Mouse (Mus musculus) embryonic facial prominence, embryonic 12.5 days (tissue): Measurements from ENCODE around the gene Flywch1. TPM values are rescaled to one million over a fixed set of nuclear protein-coding genes. Genes with fewer than 3 reads are reported as not detected.
A peak's percentile ranks its signal among the peaks of the same experiment; 100 is the strongest.

Source experiments
- ATAC-seq: fragments of 200-750 bp; cut with Nextera tagmentation; 2 replicates; pipeline ENCODE4 v1.8.0; 2017; ENCODE audit not compliant: insufficient number of reproducible peaks, insufficient read depth, low FRiP score, low TSS enrichment
- H3K27ac ChIP-seq: fragments of 300-500 bp; sonication (generic); 2 replicates; pipeline ENCODE4 v1.5.1; 2016; ENCODE audit warnings: mild to moderate bottlenecking
- H3K27me3 ChIP-seq: fragments of 300-500 bp; sonication (generic); 2 replicates; pipeline ENCODE4 v1.6.1; 2016; ENCODE audit warnings: mild to moderate bottlenecking, moderate library complexity
- H3K36me3 ChIP-seq: fragments of 300-500 bp; sonication (generic); 2 replicates; pipeline ENCODE4 v1.6.1; 2016; ENCODE audit warnings: mild to moderate bottlenecking
- H3K4me1 ChIP-seq: fragments of 300-500 bp; sonication (generic); 2 replicates; pipeline ENCODE4 v1.6.1; 2016
- H3K4me2 ChIP-seq: fragments of 300-500 bp; sonication (generic); replicated peaks from 2 replicates; pipeline ENCODE4 v1.6.1; 2016; ENCODE audit warnings: mild to moderate bottlenecking, moderate library complexity
- H3K4me3 ChIP-seq: fragments of 300-500 bp; sonication (generic); 2 replicates; pipeline ENCODE4 v1.5.1; 2016; ENCODE audit warnings: mild to moderate bottlenecking
- H3K9ac ChIP-seq: fragments of 300-500 bp; sonication (generic); 2 replicates; pipeline ENCODE4 v1.6.1; 2016; ENCODE audit warnings: mild to moderate bottlenecking, moderate library complexity
- H3K9me3 ChIP-seq: fragments of 300-500 bp; sonication (generic); 2 replicates; pipeline ENCODE4 v1.6.1; 2016; ENCODE audit warnings: mild to moderate bottlenecking, moderate library complexity
- WGBS: fragments of 180-500 bp; shearing (Covaris S2); methylation state at CpG from one replicate; pipeline ENCODE4 v1.1.7; 2016; 5-methylcytosine and 5-hydroxymethylcytosine counted together
- polyA plus RNA-seq: library from polyadenylated mRNA; unstranded; fragments of >200 nt; fragmentation: Nextera tagmentation; extraction: Ambion mirVana; gene quantifications from 2 replicates; pipeline ENCODE4 v1.2.1, GENCODE M21; 2016

Flywch1 gene
- polyA plus RNA-seq, 1 experiment from 2014 or later = 122 TPM

DNA sequence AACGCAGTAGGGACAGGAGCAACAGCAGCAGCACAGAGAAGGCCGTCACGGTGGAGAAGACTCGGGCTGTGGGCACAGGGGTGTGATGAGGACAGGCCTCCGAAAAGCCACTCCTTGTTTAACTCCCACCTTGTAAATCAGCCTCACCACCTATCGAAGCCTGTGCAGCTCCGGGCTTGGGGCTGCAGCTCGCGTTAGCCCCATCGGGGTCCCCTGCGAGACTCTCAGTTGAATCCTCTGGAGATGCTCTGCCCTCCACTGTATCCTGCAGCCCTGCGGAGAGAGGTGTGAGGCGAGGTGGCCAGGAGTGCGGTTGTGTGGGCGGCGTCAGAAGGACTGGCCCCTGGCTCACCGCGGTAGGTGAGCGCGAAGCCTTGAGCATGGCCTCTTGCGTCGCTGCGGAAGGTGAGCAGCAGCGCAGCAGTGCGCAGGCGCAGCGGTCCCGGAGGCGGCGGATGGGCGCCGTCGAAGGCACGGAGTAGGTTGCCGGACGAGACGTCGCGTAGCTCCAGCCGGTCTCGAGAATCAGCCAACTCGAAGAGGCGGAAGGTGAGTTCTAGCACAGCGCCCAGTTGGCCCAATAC, 29.1 kb downstream of the Flywch1 start:
- no peak overlapping the region for H3K9ac ChIP-seq
- H3K27ac ChIP-seq = no peak overlapping the region

DNA sequence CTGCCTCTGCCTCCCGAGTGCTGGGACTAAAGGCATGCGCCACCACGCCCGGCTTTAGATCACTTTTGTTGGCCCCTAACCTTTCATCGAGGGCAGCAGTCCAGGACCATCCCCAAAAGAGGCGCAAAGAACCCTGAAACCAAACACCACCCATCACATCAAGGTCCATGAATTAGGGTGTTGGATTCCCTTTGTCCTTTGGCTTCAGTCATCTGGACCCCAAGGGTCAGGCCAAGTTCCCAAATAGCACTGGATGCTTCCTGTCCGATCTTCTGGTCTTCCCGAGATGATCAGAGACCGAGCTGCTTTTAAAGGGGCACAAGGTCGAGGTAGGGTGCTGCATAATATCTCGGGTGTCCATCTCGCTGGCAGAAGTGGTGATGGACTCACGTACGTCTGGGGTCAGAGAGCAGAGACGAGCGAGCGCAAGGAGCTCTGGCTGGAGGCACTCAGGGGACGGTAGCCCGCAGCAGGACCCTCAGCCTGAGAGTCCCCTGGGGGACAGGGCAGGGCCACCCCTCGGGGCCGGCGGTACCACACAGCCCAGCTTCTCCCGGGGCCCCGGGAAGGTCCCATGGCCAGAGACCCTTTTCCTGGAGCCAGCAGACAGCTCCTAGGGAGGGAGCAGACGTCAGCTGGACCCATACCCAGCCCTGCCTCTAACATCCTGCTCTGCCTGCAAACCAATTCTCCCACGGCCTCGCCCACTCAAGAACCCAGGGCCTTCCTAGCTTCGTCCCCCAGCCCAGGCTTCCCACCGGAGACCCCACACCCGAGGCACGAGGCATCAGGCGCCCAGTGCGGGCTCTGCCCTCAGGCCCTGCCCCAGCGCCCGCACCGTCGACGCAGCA, 29.8 kb downstream of the Flywch1 start:
- peaks cover 89% of the 10 kb centered on the region for H3K27me3 ChIP-seq
- 44% methylated on average over 38 of the region's 38 CpGs for WGBS
- H3K9me3 ChIP-seq = no peaks in the 10 kb centered on the region
- H3K4me3 ChIP-seq = peak overlapping the region; percentile 24; the same call in 1 of the 2 replicates
- H3K36me3 ChIP-seq = peaks cover 5% of the 10 kb centered on the region; the same call in 1 of the 2 replicates
- no peak overlapping the region for H3K27ac ChIP-seq
- ATAC-seq = no peak
- no peak overlapping the region for H3K9ac ChIP-seq
- H3K4me1 ChIP-seq = peaks cover 31% of the 10 kb centered on the region
- peak overlapping the region; percentile 38; the same call in 1 of the 2 replicates for H3K4me2 ChIP-seq

More for the DNA sequence above, 29.1 kb downstream of the Flywch1 start:
- Histone ChIP-seq H3K4me3 (peak overlapping the region; percentile 24), H3K36me3 (no peaks in the 10 kb centered on the region; the same call in 1 of the 2 replicates), H3K9me3 (no peaks in the 10 kb centered on the region), H3K4me1 (peaks cover 31% of the 10 kb centered on the region), H3K4me2 (peak overlapping the region; percentile 38), H3K27me3 (peaks cover 91% of the 10 kb centered on the region)
- no peak for ATAC-seq
- 9% methylated on average over 44 of the region's 44 CpGs for WGBS

DNA sequence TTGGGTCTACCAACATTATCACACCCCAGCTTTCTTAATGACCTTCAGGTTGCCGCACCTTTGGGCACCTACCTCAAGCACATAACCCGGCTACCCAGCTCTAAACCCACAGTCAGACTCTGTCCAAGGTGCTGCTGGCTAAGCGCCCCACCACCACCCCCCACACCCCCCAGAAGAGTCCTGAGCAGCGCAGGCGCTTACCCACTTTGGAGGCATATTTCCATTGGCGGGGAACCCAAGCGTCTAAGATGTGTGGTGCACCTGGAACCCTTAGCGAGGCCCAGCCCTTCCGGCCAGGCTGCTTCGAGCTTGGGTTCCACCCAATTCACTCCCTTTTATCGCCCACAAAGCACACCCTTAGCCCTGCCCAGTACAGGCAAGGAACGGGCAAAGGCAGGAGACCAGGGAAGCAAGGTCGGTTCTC, 30.8 kb downstream of the Flywch1 start, which contains the start of gene Paqr4:
Paqr4 (minus strand) TSS at position 270 of the 424 bp plus-strand sequence.
- H3K27ac ChIP-seq = no peak within 1 kb of the TSS
- peaks cover 80% of the 10 kb centered on the region for H3K27me3 ChIP-seq
- peak within 1 kb of the TSS; percentile 50 for H3K4me3 ChIP-seq
- H3K4me1 ChIP-seq = peaks cover 24% of the 10 kb centered on the region
- no peak for ATAC-seq
- H3K4me2 ChIP-seq = peak within 1 kb of the TSS; percentile 86
- no peaks in the 10 kb centered on the region for H3K9me3 ChIP-seq
- H3K36me3 ChIP-seq = peaks cover 9% of the 10 kb centered on the region
- 9% methylated on average over 13 of the region's 13 CpGs for WGBS
- H3K9ac ChIP-seq = peak within 1 kb of the TSS; percentile 43

DNA sequence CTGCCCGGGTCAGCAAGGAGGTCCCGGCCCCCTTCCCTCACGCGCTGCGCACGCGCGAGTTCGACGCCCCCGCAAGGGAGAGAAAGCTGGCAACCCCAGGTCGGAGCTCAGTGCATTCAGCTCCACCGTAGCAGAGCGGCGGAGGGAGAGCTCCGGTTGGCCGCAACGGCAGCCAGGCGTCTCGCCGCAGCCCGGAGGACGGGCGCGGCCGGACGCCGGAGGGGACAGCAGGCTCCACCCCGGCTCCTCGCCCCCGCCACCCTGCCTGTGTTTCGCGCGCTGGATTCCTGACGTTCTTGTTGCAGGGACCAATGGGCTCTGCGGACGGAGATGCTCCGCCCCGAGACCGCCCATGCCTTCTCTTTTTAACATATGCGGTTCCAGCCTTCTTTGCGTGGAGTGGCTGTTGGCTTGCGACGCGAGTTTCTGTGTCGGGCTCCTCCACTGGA, 31.2 kb downstream of the Flywch1 start:
- Histone ChIP-seq H3K9me3 (no peaks in the 10 kb centered on the region), H3K27me3 (peaks cover 75% of the 10 kb centered on the region), H3K36me3 (peaks cover 14% of the 10 kb centered on the region), H3K4me3 (peak overlapping the region; percentile 50), H3K4me1 (peaks cover 20% of the 10 kb centered on the region), H3K9ac (peak overlapping the region; percentile 43), H3K4me2 (peak overlapping the region; percentile 86), H3K27ac (no peak overlapping the region)
- ATAC-seq = peak; percentile 58
- WGBS = under 1% methylated on average over 46 of the region's 46 CpGs

DNA sequence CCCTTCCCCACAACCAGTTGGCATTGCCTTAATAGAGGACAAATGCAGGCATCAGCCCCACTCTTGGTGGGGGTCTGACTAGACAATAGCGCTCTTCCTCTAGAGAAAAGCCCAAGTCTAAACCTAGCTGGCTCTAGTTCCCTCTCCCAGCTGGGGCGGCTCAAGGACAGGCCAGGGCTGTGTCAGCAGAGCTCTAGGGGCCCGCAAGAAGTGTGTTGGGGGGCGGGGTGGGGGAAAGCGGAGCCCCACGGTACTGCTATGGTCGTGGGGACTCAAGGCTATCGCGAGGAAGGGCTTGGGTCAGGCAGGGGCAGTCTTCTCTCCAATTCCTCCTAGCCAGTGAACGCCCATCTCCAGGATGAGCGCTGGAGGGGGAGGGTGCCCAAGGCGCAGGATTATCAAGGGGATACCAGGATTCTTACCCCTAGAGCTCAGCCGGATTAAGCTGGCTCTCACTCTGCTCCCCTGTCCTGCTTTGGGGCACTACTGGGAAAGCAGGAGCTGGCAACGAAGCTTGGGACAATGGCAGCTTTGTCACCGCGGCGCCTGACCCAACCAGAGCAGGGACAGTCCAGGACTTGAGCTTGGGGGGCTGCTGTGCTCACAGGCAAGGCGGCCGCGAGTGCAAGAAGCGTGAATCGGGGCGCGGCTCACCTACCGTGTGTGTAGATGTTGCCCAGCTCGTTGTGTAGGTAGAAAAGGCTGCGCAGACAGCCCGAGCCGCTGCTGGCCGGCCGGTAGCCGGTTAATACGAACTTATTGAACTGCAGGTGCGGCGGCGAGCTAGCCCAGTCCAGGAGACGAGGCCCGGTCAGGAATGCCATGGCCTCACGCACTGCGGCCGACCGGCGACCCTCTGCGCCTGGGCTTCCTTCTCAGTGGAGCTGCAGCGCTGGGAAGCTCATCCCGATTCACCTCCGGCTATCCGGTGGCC, 31.9 kb downstream of the Flywch1 start:
- ATAC-seq = 0 out of 2 replicates have a peak, but pooled peaks have one; percentile 4
- Histone ChIP-seq H3K9me3 (no peaks in the 10 kb centered on the region), H3K27me3 (peaks cover 68% of the 10 kb centered on the region), H3K9ac (peak overlapping the region; percentile 43), H3K4me2 (peak overlapping the region; percentile 86), H3K4me3 (peak overlapping the region; percentile 50), H3K27ac (no peak overlapping the region), H3K4me1 (peaks cover 14% of the 10 kb centered on the region; the same call in 1 of the 2 replicates), H3K36me3 (peaks cover 18% of the 10 kb centered on the region)
- WGBS = under 1% methylated on average over 48 of the region's 48 CpGs

DNA sequence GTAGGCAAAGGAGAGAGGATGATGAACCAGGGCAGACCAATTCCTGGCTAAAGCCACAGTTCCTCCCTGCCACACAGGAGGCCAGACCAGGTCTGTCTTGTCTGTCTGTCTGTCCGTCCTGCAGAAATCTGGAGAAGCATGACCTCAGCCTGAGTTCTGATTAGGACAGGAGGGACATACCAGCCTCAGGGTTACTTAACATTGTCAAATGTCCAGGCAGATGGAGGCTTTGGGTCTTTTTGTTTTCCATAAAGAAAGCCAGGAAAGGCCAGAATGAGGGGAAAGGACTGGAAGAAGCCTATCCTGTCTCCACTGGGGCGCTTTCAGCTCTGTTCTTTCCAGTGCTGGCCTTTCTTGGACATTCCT, 32.6 kb downstream of the Flywch1 start:
- Histone ChIP-seq H3K27me3 (peaks cover 62% of the 10 kb centered on the region), H3K27ac (no peak overlapping the region), H3K4me3 (peak overlapping the region; percentile 50), H3K4me2 (peak overlapping the region; percentile 86), H3K4me1 (peaks cover 14% of the 10 kb centered on the region; the same call in 1 of the 2 replicates), H3K9ac (peak overlapping the region; percentile 43), H3K9me3 (no peaks in the 10 kb centered on the region), H3K36me3 (peaks cover 18% of the 10 kb centered on the region)
- 39% methylated on average over 2 of the region's 2 CpGs for WGBS
- ATAC-seq = no peak

DNA sequence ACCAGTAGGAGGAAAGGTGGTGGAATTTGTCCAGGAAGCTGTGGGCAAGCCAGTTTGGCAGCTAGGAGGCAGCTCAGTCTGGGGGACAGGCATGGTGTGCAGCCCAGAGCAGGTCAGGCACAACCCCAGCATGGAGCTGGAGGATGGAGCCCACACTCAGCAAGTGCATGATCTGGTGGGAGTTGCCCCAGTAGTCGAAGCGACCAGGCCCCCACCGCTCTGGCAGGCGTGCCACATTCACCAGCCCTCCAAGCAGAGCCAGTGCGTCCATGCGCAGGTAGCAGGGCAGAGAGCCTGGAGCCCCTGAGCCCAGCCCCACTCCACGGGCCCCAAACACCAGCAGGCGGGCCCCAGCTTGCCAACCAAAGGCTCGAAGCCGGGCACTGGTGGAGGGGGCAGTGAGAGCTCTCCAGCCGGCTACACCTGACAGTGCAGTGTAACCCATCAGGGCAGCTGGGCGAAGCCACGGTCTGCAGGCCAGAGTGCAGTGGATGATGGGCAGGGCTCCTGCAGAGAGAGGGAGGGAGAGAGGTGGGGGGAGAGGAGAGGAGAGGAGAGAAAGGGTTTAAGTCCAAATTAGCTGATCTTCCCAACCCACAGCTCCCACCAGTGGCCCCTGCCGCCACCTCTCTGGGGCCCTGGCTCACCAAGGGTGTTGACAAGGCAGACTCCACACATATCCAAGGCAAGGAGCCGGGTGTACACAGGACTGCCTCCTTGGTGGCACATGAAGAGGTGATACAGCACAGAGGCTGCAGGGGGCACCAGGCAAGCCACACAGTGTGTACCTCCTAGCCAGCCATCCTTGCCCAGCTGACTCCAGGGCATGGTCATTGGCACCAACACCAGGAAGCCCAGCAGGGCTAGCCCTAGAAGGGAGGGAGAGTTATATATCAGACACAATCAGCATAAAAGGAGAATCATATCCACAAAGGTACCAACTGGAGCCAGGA, 33.6 kb downstream of the Flywch1 start:
- H3K9me3 ChIP-seq = no peaks in the 10 kb centered on the region
- H3K27ac ChIP-seq = no peak overlapping the region
- no peak overlapping the region for H3K4me3 ChIP-seq
- WGBS = 59% methylated on average over 15 of the region's 15 CpGs
- H3K4me2 ChIP-seq = no peak overlapping the region
- peaks cover 18% of the 10 kb centered on the region for H3K36me3 ChIP-seq
- ATAC-seq = no peak
- H3K27me3 ChIP-seq = peaks cover 51% of the 10 kb centered on the region
- no peak overlapping the region for H3K9ac ChIP-seq
- peaks cover 14% of the 10 kb centered on the region; the same call in 1 of the 2 replicates for H3K4me1 ChIP-seq

DNA sequence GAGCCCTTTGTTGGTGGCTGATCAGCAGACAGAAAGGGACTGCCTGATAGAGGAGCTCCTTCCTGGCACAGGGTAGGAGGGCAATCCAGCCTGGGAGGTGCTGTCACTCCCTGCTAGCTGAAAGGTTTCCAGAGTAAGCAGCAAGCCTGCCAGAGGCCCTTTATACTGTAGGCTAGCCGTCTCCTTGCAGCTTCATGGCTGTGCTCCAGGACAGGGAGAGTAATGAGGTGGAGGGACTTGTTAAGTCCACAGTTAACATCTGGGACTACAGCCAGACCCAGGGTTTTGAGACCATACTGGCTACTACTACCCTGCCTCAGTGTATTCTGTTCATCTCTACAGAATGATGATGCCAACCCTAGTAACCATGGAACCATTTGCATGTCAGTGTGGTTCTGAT, 37.1 kb downstream of the Flywch1 start:
- WGBS = 89% methylated on average over 1 of the region's 1 CpGs

DNA sequence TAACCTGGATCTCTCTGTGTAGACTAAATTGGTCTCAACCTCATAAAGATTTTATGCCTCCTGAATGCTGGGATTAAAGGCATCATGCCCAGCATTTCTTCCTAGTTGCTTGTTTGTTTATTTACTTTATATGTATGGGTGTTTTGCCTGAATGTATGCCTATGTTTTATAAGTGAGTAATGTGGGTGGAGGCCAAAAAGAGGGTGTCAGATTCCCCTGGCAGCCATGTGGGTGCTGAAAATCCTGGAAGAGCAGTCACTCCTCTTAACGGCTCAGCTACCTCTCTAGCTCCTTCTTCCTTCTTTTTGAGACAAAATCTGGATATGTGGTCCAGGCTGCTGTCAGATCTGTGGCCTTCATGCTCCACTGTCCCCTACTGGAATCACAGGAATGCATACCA, 41.0 kb downstream of the Flywch1 start:
- 50% methylated on average over 1 of the region's 1 CpGs for WGBS
- Histone ChIP-seq H3K4me2 (no peak overlapping the region), H3K9ac (no peak overlapping the region), H3K4me3 (no peak overlapping the region), H3K27me3 (no peaks in the 10 kb centered on the region), H3K27ac (no peak overlapping the region), H3K36me3 (peaks cover 7% of the 10 kb centered on the region), H3K4me1 (0 out of 2 replicates have a peak, but pooled peaks cover 14% of the 10 kb centered on the region), H3K9me3 (no peaks in the 10 kb centered on the region)
- no peak for ATAC-seq

More for the DNA sequence above, 37.1 kb downstream of the Flywch1 start:
- H3K27ac ChIP-seq = no peak overlapping the region
- ATAC-seq = no peak
- H3K36me3 ChIP-seq = peaks cover 18% of the 10 kb centered on the region
- no peak overlapping the region for H3K4me3 ChIP-seq
- no peak overlapping the region for H3K4me2 ChIP-seq
- peaks cover 24% of the 10 kb centered on the region for H3K27me3 ChIP-seq
- no peak overlapping the region for H3K9ac ChIP-seq
- peaks cover 12% of the 10 kb centered on the region; the same call in 1 of the 2 replicates for H3K4me1 ChIP-seq
- no peaks in the 10 kb centered on the region for H3K9me3 ChIP-seq

DNA sequence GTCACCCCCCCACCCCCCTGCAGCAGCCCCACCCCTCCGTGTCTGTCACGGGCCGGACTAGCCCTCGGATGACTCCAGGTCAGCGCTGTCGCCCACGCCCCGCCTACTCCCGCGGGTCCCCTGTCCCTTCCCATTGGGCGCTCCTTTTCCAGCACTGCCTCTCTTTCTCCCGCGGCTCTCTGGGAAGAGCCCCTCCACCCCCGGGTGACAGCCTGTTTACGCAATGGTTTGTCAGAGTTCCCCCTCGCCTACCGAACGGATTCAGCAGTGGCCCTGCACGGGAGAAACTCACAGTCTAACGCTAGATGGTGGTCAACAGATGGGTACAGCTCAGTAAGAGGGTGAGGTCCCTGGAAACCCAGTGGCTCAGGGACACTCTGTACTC, 44.7 kb downstream of the Flywch1 start:
- peak; percentile 79 for ATAC-seq
- WGBS = 1% methylated on average over 20 of the region's 20 CpGs
- Histone ChIP-seq H3K4me3 (peak overlapping the region; percentile 94), H3K36me3 (no peaks in the 10 kb centered on the region), H3K9ac (peak overlapping the region; percentile 73), H3K4me1 (0 out of 2 replicates have a peak, but pooled peaks cover 16% of the 10 kb centered on the region), H3K9me3 (no peaks in the 10 kb centered on the region), H3K4me2 (peak overlapping the region; percentile 86), H3K27me3 (no peaks in the 10 kb centered on the region), H3K27ac (peak overlapping the region; percentile 80)
